Mouse (Mus musculus): ENCODE data around the gene Abca2.

GRCm38 (mm10) chr2:25450853-25451647, 22.5 kb downstream of the Abca2 start:
- TF ChIP-seq CTCF (IDR thresholded peaks at IDR 0.05; ENCODE audit: low read depth) (no peak), EP300 (IDR thresholded peaks at IDR 0.05; ENCODE audit: low read depth) (no peak)
